Mouse (Mus musculus): Measurements from ENCODE around the gene Mettl1.

Mettl1 gene

DNA sequence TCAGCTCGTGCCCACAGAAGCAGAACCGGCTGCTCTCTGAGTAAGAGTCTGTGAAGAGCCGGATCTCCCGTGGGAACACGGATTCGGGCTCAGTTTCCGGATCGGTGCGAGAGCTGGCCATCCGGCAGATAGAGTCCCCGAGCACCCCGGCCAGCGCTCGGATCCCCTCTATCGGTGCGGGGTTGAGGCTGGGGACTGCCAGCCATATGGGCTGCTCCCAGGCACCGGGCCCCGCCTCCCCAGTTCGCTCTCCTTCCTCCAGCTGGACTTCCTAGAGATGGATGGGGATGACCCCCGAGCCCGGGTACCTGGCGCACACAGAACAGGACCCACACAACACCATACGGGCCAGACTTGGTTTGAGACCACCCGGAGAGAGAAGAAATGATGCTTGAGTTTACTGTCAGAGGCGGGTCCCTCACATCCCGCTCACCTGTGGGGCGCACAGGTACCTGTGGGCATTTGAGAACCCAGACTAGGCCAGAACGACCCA lies at the start of gene Mettl1, which contains the start of gene Eef1akmt3:
Gene Mettl1, plus strand, starts transcription at position 141 of the 493 bp plus-strand sequence.
Gene Eef1akmt3, minus strand, starts transcription at position 240 of the 493 bp plus-strand sequence.
- DNase-seq, result peak; percentile 34

DNA sequence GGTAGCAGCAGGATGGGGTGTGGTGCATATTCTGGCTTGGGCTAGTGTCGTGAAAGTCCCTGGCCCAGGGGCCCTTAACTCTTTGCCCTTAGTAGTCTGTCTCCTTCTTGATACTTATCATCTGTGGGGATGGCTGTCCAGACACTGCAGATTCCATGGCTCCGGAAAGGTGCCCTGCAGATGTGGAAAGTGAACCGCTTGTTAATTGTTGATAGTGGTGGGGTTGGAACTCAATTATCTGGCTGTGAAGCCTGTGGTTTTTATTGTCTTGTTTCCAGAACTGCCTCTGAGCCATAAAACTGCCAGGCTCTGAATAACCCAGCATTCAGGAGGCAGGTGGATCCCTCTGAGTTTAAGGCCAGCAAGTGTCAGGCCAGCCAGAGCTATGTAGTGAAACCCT lies 49.5 kb upstream of the Mettl1 start:
- DNase-seq, result no peak

DNA sequence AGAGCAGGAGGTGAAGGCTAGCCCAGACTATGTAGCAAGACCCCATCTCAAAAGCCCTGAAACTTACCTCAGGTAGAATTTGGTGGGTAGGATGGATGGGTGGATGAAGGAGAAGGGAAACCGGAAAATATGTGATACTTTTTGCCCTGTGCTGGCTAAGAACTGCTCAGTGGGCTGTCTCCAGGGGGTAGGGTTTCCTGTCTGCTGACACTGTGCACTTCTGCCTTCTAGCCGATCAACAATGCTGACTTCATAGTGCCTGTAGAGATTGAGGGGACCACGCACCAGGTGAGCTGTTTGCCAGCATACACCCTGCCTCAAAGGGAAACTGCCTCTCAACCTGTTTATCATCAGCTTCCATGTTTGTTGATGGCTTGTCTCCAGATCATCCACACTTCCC lies 47.6 kb upstream of the Mettl1 start:
- DNase-seq, result no peak

DNA sequence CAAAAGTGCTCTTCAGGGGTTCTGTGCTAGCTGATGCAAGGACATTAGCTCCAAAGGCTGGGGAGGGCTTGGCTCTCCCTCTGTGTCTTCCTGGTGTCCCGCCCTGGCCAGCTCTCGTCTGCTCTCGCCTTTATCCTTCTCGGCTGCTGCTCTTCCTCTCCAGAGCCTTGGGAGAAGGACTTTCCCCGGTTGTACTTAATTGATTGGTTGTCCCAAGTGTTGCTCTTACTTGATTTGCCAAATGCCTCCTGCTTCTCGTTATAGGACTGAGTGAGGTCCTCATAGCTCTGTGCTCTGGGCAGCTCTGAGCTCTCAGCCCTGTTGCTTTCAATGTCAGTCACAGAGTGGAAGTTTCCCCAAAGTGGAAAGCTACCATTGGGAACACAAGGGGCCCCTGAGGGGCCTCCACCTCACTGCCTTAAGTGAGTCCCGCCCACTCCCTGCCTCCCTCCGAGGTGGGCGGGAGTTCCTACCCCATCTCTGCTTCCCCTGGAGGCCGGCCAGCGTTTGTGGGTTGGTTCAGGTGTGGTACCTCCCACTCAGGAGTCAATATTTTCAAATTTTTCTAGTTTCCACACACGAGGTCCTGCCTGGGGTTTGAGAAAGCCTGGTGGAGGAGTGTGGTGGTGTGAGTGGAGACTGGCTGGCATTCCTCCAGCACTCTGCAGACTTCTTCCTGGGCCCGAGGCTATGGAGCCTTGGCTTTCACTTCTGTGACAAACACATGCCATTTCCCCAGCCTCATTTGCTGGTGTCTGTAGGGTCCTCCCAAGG lies 43.7 kb upstream of the Mettl1 start:
- no peak for DNase-seq

DNA sequence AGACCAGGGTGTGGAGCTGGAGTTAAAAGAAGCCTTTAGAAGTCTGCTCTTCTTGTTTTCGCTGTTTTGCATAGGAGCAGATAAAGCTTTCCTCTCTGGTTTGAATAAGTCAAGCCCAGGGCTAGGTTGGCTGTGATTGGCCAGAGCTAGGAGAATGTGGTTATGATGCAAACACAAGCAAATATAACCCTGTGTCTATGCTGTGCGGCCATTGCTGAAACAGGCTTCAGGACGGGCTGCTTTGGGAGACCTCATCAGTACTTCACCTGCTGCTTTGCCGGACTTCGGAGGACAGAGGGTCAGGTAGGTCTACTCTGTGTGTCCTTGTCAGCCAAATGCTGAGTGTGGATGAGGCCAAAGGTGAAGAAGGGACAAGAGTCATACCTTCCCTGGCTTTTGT lies 40.7 kb upstream of the Mettl1 start, which contains the start of gene Avil:
Gene Avil, plus strand, starts transcription at position 181 of the 400 bp plus-strand sequence.
- DNase-seq, result no peak

DNA sequence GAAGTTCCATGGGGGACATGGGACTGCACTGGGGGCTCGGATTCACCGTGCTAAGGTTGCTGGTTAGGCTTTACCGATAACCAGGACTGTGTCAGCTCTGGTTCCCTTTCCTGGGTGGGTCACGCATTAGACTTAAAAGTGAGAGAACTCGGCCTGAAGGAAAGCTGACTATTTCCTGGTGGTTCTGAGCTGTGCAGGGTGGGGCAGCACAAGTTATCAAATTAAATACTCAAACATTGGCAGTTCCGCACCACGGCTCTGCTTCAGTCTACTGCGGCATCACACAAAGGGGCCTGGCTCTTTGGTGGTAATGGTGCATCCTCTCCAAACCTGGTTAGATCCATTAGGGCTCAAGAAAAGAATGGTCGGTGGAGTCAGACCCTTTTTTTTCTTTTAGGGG lies 39.9 kb upstream of the Mettl1 start:
- no peak for DNase-seq

DNA sequence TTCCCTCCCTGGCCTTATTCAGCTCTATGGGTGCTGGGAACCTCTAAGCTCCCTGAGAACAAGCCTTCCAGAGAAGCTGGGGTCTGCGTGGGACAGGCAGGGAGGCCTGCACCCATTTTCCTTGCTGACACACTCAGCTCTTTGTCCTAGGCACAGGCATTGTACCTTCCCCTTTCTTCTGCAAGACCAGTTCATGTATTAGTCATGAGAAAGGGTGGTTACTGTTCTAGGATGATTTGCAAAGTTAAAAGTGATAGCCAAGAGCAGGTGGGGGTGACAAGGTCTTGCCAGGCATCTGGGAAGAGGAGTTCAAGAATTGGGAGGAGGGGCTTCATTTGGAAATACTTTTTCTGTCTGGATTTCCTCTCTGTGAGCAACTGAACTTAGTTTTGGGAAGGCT lies 39.2 kb upstream of the Mettl1 start:
- DNase-seq, result no peak

DNA sequence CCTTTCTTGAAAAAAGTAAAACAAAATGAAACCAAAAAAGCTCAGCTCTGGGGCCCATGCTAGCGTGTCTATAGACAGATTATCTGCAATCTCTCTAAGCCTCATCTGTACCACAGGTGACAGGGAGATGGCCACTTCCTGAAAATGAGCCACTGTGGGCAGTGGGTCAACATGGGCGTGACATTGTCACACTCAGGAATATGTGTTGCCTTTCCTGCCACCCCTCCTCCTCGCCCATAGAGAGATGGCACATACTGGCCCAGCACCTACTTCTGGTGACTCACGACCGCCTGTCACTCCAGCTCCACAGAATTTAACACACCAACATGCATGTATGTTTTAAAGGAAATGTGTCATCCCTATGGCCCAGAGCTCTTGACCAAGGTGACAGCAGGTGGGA lies 38.4 kb upstream of the Mettl1 start:
- DNase-seq, result no peak

DNA sequence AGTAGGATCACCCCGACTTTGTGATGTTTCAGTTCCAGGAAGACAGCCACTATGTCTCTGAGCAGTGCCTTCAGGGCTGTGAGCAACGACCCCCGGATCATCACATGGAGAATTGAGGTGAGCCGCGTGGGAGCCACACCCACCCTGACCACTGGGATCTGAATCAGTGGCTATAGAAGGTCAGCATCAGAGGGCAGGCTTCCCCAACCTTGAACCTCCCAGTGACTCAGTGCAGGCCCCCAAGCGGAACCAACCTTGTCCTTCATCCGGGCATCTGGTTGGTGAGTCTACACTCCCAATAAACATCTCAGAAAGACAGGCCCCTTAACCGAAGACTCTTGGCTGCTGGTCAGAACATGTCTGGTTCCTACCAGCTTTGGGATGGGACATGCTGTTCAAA lies 37.9 kb upstream of the Mettl1 start:
- DNase-seq, result no peak

DNA sequence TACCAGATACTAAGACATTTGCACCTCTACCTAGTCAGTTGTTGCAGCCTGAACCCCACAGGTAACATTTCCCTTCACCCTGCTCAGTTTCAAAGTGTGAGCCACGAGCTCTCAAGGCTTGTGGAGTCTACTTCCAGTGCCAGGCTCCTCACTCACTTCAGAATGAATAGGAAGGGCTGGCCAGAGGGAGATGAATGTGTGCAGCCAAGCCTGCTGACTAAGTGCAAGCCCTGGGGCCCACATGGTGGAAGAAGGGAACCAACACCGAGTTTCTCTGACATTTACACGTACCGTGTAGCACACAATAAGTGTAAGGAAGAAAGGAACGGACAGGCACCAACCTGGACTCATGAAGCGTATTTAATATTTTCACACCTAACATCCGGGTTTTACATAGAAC lies 37.4 kb upstream of the Mettl1 start:
- DNase-seq, result no peak

DNA sequence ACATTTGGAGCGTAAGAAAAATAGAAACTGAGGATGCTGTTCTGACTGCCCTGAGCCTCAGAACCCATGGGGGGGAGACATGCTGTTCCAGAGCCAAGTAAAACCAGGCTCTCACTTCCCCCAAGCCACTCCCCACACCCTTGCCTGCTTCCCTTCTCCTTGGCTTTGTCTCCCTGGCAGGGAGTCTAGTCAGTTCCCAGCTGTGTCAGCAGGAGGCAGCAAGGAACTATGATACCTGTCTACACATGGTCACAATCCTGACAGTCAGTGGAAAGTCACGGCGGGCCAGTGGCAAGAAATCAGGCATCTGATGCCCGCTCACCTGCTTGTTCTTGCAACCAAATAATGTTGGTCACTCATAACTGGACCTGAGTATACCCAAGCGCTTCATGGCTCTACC lies 24.7 kb upstream of the Mettl1 start:
- no peak for DNase-seq

DNA sequence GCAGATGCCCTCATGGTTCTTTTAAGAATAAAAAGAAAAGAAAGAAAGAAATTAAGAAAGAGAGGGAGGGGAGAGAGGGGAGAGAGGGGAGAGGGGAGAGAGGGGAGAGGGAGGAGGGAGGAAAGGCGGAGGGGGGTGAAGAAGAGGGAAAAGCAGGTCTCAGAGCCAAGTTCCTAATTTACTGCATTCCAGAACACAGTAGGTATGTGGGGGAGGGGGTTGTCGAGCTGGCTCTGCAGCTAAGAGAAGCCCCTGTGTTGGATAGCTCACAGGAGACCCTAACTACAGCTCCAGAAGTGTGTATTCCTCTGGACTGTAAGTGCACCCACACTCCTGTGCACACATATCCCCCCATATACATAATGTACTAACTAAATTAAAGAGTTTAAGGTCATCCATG lies 24.1 kb upstream of the Mettl1 start:
- no peak for DNase-seq

DNA sequence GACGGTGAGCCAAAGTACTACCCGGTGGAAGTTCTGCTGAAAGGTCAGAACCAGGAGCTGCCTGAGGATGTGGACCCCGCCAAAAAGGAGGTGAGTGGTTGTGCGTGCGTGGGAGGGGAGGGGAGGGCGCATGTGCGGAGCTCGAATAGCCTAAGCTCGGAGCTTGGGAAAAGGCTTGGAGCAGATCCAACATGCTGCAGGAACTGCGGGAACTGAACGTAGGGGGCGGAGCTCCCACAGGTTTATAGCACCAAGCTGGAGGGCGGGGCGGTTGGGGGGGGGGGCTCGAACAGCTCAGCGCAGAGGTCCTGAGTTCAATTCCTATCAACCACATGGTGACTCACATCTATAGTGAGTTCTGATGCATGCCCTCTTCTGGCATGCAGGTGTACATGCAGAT lies 22.8 kb upstream of the Mettl1 start:
- no peak for DNase-seq

DNA sequence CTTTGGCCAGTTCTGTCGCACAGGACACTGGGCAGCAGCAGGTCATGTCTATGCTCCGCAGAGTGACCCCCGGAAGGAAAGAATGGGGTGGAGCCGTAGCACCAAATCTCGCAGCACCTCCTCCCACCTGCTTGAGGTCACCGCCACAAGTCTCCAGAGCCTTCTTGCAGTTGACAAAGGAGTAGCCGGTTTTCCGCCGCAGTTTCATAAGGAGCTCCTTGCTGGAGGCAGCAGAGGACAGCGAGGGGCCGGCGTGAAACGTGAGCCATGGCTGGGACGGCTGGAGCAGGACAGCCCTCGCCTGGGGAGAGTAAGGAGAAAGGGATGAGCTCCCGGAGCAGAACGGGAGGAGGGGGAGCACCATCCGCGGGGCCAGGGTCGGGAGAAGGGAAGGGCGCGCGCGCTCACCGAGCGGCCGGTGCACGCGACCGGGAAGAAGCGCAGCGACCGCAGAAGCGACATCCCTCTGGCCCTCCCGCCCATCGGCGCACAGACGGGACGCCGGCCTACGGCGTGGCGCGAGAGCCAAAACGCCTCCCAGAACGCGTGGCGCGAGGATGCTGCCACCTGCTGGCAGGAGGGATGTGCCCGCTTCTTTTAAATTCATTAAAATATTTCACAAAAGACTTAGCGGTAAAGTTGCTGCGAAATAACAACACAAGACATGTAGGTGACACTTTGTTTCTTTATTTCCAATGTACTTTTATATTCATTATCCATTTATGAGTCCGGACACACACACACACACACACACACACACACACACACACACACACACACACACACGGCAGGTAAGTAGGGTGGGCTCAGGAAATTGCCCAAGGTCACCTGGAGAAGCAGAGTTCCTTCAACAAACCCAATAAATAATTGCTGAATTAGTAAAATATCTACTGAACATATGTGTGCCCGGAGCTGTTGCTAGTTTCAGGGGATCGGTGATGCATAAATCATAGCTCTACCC lies 10.6 kb upstream of the Mettl1 start, which contains the start of gene Tsfm:
Gene Tsfm, minus strand, starts transcription at position 505 of the 961 bp plus-strand sequence.
- DNase-seq, result peak; percentile 93

DNA sequence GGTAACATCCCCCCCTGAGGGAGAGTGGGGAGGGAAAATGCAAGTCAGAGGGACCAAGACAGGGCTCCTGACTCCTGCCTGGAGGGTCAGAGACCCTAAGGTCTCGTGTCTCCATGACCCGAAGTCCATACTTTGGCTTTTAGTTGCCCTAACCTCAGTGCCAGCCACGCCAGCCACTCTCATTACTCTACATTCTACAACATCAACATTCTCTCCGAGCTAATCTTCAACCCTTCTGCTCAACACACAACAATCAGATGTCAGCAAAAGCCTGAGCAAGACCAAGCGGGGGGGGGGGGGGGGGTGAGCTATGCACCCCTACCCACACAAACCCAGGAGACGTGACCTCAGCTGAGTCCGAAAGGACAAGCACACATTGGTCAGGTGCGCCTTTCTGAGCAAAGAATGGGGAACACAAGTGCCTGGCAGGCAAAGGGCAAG lies 7.9 kb upstream of the Mettl1 start:
- DNase-seq, result no peak

DNA sequence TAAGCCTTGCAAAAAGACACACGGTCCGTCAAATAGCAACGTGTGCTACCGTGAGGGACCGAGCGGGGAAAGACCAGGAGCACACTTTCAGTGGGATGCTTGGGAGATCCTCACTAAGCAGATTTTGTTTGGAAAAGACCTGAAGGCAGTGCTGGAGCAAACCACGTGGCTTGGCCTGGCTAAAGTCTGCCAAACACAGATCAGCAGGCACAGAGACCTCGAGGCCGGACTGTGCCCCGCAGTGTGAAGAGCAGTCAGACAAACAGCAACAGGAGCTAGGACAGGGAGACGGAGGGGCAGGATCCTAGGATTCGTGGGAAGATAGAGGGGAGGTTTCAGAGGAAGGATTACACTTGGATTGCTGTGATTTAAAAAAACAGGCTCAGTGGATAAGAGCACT lies 4.9 kb upstream of the Mettl1 start:
- no peak for DNase-seq

DNA sequence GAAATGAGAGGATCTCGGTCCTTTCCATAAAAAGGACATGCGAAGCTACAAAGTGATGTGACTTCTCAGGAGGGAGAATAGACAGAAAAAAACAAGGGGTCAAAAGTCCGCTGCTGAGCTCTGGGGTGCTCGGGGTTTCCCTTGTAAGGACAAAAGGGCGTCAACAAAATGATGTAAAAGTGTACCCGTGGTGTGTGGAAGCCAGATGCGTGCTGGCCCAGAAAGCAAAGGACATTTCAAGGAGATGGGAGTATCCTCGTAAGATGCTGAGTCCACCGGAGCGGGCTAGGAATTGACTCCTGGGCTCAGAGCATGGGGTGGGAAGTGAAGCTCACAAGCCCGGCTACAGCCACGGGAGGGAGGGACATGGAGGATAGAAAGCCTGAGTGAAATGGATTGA lies 3.6 kb upstream of the Mettl1 start:
- no peak for DNase-seq

DNA sequence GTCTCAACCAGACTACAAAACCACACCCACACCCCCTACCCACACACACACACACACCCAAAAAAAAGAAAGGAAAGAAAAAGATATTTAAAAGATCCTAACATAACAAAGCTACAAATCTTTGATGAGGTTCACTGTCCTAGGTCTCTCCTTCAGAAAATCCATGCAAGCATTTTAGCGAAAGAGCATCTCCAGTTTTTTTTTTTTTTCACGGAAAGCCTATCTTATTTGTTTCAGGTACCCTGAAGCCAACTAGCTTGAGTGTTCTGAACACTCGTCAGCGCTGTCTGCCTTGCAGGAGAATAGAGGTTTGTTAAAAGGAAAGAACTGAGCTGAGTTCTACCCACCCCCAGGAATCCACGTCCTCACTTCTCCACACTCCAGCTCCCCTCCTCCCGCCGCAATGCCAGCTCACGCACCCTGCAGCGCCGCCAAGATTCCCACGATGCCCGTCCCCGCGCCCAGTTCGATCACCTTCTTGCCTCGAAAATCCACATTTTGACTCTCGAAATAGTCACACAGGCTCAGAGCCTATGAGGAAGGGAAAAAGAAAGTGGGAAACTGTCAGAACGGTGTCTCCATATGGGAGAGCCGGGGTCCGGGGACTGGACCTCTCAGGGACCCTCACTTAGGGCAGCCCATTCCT lies 522 bp upstream of the Mettl1 start:
- no peak for DNase-seq

DNA sequence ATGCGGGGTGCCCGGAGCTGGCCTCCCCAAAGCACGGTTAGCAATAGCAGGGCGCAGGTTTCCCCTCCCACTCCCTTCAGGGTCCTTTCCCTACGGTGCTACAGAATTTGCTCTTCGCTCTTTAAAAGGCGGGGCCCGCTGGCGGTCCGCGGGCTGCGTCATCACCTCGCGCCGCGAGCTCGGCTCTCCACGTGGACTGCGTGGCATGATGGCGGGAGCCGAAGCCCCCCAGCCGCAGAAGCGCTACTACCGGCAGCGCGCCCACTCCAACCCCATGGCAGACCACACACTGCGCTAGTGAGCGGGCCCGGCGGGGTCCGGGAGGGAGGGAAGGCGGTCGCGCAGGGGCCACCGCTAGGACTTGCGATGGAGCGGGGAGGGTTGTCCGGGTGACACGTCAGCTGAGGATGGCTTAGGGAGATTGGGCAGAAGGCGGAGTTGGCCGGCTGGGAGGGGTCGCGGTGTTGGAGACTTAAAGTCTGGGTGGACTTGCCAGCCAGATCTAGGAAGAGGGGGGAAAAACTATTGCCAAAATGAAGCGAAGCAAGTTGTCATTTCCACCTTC lies 642 bp downstream of the Mettl1 start:
- DNase-seq, result peak; percentile 84

DNA sequence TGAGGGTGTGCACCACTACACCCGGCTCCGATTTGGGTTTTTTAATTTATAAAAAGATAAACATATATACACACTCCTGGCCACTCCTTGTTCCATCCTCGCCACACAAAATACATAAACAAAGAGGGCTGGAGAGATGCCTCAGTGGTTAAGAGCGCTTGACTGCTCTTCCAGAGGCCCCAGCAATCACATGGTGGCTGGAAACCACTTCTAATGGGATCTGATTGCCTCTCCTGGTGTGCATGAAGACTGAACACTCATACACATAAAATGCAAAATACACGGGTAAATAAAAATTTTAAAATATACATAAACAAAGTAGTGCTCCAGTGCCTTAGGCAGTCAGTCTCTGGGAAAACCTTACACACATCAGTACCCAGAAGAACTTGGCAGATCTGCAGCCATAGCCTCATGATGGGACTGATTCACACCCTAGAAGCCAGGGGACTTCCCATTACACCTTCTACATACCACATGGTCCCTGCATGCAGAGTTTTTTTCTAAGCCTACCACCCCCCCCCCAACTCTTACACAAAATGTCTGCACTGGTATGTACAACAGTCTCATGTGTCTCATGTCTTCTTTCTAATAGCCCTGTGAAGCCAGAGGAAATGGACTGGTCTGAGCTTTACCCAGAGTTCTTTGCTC lies 1.4 kb downstream of the Mettl1 start:
- DNase-seq, result no peak

DNA sequence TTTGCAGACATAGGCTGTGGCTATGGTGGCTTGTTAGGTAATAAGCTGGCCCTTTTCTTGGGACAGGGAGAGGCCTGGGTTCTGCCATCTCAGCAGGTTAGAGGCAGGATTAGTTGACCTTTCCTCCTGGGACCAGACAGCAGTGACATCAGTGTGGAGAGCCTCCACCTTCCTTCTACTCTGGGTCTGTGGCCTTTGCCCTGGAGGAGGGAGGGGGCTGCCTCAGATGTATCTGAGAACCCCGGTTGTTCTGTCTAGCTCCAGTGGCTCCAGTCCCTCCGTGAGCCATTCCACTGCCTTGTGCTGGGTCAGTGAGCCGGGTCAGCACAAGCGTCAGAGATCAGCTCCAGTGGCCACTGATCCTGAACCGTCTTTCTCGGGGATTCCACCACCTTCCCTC lies 2.0 kb downstream of the Mettl1 start:
- DNase-seq, result no peak

DNA sequence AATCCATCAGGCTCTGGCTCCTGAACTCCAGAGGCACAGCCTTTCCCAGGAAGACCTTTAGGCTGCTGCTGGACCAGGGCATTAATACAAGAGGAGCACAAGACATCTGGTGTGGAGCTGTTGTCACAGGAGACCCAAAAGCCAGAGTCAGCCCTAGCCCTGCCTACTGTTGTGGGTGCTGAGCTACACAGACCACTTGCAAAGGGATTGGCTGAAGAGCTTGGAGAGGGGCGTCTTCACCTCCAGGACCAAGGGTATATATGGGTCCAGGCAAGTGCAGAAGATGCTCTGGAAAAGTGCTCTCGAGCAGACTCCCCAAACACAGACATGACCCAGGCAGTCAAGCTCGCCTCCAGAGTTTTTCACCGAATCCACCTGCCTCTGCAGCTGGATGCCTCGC lies 6.7 kb downstream of the Mettl1 start, which contains the start of gene Cyp27b1:
Gene Cyp27b1, plus strand, starts transcription at position 297 of the 400 bp plus-strand sequence.
- DNase-seq, result no peak
